Mouse (Mus musculus) liver, postnatal 0 days (tissue): ENCODE data around the gene Tmem54.

ENCODE experiments used
- CTCF ChIP-seq: sonication (generic); IDR thresholded peaks from 2 replicates; pipeline ENCODE4 v1.5.1; 2016; ENCODE audit warnings: antibody characterized with exemption, low read depth
- EP300 ChIP-seq: IDR thresholded peaks from 2 replicates; pipeline ENCODE4 v1.6.1; 2016; ENCODE audit warnings: antibody characterized with exemption, low read depth, mild to moderate bottlenecking

GRCm38 (mm10) chr4:129079126-129079525 is 26.2 kb upstream of the Tmem54 start:
- no peak for TF ChIP-seq CTCF
- no peak for TF ChIP-seq EP300
